Mouse (Mus musculus): Measurements from ENCODE around the gene Sulf2. TPM values are rescaled to one million over a fixed set of nuclear protein-coding genes. Genes with fewer than 3 reads are reported as not detected.

Sulf2 gene
- total RNA-seq, 2 experiments from 2014 or later: 89.6 to 94.7 TPM

DNA sequence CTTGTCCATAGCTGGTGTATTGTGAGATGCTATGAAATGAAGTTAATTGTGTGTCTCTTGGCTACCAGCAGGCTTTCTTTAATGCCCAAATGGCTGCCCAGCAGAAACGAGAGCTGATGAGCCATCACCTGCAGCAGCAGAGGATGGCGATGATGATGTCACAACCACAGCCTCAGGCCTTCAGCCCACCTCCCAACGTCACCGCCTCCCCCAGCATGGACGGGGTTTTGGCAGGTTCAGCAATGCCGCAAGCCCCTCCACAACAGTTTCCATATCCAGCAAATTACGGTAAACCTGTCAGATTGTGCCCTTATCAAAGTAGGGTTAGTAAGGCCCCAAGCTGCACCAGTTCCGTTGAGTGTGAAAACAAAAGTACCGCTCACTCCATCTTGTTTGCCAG lies 87.2 kb downstream of the Sulf2 start:
- DNase-seq (ENCODE audit: low spot score in 2 of 2): no peak

DNA sequence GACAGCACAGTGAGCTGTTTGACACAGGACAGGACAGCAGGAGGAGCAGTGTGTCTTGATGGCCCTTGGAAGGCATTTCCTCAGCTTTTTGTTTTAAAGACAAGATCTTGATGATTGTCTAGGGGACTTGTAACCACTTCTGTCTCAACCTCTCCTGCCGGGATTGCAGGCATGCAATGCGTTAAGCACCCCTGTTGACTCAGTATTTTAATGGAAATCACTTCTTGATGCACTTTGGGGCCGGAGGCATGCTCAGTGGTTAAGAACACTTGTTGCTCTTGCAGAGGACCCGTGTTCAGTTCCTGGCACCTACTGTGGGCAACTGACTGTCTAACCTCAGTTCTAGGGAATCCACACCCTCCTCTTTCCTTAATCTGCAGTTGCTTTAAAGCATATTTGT lies 89.0 kb downstream of the Sulf2 start:
- no peak for DNase-seq (ENCODE audit: low spot score in 2 of 2)

DNA sequence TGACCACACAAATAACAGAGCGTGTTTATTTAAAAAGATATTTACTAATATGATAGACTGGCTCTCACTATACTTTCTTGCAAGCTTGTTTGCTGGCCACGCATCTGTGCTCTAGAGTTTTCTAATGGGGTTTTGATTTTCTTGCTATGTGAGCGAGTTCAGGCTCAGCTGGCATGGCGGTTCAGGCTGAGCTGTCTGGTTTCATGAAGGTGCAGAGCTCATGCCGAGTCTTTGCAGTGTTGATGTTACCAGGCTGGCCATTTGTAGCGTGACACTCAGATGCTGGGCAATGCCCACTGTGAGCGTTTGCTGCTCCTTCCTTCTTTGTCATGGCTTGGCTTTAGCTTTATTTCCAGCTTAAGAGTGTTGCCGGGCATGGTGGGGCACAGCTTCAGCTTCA lies 93.0 kb downstream of the Sulf2 start:
- no peak for DNase-seq (ENCODE audit: low spot score in 2 of 2)

DNA sequence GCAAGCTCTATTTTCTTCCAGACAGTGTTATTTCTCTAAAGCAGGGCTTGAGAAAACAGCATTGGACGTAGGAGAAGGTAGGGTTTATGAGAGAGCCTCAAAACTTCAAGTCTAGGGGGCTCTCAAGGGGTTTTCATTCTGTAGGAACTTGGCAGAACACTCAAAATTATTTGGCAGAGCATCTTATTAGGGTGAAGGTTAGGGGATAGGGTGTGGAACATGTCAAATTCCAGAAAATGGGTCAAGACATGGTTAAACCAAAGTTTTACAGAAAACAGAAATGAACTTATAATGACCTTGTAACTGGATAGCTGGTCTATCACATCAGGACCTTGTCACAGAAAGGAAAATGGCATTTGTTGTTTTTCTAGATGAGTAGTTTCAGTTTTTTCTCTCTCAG lies 93.5 kb downstream of the Sulf2 start:
- no peak for DNase-seq (ENCODE audit: low spot score in 2 of 2)

- DNase-seq (ENCODE audit: low spot score in 2 of 2): peak in 1 of 2 experiments; percentile 40
Measured at GRCm38 (mm10) chr2:166059684-166060423, 95.6 kb downstream of the Sulf2 start.

GRCm38 (mm10) chr2:166054002-166054539 lies 101.4 kb downstream of the Sulf2 start:
- DNase-seq (ENCODE audit: low spot score in 2 of 2): no peak

DNA sequence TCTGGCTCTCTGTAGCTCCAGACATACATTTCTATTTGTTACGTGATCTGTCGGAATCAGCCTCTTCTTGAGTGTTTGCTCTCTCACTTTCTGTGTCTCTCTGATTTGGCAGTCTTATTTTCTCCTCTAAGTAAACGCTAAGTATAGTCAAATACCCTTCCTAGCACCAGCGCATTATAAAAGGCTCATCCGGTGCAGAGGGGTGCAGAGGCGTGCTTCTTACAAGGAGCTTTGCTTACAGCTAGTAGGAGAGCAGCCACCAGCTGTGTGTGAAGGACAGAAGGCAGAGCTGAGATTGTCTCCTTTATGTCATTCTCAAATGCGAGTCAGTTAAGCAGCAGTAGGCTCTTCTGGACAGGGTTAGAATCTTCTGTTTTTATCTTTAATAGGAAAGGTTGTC lies 103.5 kb downstream of the Sulf2 start:
- DNase-seq (ENCODE audit: low spot score in 2 of 2): no peak

DNA sequence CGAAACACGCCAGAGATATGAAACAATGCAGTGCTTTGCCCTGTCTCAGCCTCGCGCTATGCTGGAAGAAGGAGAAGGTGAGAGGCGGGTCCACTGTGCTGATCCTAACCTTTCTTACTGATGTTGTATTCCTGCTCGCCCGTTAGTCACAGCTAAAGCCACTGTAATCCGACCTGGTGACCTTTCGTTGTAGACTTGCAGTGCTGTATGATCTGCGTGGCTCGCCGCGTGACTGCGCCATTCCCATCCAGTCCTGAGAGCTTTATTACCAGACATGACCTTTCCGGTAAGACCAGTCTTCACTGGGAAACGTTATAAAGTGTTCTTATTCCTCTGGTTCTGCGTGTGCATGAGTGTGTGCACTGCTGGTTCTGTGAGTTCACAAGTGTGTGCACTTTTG lies 104.0 kb downstream of the Sulf2 start:
- no peak for DNase-seq (ENCODE audit: low spot score in 2 of 2)

DNA sequence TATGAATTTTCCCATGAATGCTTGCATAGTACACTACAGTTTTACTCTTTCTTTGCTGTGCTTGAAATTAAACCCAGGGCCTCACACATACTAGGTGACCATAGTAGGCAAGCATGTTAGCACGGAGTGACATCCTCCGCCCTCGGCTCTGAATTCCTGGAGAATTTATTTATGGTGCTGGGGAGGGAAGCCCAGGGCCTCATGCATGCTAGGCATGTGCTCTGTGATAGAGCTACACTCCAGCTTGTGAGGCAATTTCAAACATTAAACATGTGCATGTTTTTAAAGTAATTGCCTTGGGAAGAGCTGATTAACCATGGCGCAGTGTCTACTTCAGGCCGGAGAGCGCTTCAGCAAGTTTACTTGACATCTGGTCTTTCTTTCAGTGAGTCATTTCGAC lies 106.6 kb downstream of the Sulf2 start:
- DNase-seq (ENCODE audit: low spot score in 2 of 2): no peak

DNA sequence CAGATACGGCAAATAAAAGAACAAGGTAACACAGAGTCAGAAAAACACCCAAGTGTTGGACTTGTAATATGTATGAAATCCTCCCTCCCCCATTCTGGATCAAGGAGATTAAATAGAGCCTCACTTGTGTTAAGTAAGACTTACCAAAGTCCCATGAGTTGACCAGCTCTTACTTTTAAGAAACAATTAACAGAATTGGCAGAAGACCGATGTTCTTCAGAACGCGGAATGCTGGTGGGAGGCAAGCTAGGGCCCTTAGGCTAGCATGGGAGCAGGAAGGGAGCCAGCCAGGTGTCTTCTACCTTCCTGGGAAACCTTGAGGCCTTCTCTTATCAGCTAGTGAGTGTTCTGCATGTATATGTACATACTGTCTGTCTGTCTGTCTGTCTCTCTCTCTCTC lies 107.5 kb downstream of the Sulf2 start:
- DNase-seq (ENCODE audit: low spot score in 2 of 2): no peak

DNA sequence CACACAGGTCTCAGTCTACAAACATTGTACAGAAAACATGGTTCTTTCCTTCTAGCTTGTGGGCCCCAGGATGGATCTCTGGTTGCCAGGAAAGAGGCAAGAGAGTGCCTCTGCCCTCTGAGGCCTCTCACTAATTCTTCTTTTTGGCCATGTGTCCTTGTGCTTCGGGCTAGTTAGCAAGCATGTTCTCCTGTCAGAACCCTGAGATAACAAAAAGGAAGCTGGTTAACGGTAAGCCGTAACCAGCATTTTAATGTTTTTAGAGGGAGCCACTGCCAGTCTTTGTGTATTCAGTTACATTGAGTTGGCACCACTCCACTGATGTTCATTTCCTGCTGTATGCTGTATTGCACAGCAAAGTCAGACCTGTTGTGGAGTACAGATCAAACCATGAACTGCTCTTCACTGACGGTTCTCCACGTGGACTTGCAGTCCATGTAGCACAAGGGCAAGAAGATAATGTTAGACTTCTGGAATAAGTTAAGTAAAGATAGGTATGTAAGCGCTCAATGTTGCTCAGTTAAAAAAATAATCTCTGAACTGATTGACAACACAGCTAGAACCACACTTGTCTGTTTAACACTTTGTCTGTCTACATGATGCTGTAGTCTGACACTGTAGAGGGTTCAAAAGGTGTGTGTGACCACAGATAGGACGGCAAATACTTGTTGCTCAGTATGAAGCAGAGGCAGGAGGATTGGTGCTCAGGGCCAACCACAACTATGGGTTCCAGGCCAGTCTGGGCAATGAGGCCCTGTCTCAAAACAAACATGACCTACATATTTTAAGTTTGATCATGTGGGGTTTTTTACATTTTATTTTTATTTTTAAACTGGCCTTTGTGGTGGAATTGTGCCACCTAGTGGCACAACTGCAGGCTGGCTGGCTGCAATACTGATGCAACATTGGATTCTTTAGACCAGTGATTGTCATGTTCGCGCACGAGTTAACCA lies 109.6 kb downstream of the Sulf2 start:
- DNase-seq (ENCODE audit: low spot score in 2 of 2): no peak

- DNase-seq (ENCODE audit: low spot score in 2 of 2): no peak
Measured at GRCm38 (mm10) chr2:166045006-166045405, 110.5 kb downstream of the Sulf2 start.

DNA sequence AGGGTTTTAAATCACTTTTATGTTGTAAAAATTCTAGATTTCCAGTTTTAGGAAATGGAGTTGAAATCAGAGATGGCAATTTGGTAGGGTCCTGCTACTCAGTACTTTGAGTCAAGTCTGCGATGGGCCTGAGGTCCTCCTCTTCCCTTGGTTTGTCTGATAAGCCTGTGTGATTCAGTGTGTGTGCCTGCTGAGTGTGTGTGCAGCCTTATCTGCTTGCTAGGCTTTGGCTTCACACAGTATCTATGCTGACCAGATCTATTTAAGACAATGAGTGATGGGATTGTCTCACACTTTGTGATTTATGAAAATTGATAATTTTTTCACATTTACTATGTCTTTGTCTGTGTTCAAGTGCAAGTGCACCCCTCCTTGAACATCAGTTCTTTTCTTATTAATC lies 112.9 kb downstream of the Sulf2 start:
- no peak for DNase-seq (ENCODE audit: low spot score in 2 of 2)

- no peak for DNase-seq (ENCODE audit: low spot score in 2 of 2)
Measured at GRCm38 (mm10) chr2:166039681-166040080, 115.8 kb downstream of the Sulf2 start.

DNA sequence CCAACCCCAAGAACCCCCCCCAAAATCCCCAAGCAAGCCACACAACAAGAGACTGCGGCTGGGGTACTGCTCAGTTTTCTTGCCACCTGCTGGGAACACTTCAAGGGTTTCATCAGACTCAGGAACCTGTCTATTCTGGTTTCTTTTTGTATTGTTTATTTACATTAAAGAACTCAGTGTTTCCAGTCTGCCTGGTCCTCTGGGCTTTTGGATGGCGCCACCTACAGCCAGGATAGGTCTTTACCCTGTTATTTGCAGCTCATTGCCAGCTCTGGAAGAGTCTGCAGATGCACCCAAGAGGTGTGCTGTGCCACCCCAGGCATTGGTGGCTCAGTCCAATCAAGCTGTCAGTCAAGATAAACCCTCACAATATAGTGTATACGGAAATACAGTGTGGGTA lies 119.7 kb downstream of the Sulf2 start:
- peak in 1 of 2 experiments; percentile 36 for DNase-seq (ENCODE audit: low spot score in 2 of 2)

GRCm38 (mm10) chr2:166034967-166035490 lies 120.4 kb downstream of the Sulf2 start:
- no peak for DNase-seq (ENCODE audit: low spot score in 2 of 2)

DNA sequence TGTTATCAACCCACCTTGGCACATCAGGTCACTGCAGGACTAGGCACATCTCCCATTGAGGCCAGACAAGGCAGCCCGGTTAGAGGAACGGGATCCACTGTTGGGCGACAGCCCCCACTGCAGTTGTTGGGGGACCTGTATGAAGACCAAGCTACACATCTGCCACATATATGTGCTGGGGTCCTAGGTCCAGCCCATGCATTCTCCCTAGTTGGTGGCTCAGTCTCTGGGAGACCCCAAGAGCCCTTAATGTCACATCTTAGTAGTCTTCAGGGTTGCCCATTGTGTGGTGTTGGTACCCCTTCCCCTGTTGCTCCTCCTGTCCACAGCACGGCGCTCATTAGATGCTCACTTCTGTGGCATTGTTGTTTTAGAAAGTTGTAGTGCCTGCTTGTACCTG lies 122.8 kb downstream of the Sulf2 start:
- DNase-seq (ENCODE audit: low spot score in 2 of 2): no peak

GRCm38 (mm10) chr2:166031120-166031929 lies 124.1 kb downstream of the Sulf2 start:
- DNase-seq (ENCODE audit: low spot score in 2 of 2): peak; percentile 10 to 27

DNA sequence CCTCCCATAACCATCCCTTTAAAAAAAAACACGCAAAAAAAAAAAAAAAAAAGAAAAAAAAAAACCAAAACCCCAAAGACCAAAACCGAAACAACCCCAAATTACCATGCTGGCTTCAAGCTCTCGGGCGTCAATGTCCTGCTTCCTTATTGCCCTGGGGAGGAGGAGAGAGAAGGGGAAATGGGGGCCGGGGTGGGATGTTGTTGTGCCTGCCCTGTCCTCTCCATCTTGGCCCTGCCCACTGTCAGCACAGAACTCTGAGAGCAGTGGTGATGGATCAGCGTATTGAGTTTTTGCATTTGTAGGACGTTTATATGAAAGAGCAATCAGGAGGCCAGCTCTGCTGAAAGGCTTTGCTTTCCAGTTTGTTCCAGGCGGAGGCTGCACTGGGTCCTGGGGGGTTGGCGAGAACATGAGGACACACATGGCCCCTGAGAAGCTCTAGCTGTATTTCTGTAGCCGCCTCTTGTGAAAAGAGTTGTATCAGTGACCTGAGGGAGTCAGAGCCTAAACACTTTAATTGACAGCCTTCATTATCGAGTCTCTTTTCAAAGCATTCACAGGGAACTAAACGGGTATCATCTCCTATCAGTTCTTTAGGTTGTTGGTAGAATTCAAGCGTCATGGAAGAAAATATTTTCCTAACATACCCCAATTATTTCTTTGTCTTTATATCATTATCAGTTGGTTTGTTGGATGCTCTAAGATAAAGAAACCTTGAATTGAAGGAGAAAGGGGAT lies 125.0 kb downstream of the Sulf2 start:
- DNase-seq (ENCODE audit: low spot score in 2 of 2): no peak

DNA sequence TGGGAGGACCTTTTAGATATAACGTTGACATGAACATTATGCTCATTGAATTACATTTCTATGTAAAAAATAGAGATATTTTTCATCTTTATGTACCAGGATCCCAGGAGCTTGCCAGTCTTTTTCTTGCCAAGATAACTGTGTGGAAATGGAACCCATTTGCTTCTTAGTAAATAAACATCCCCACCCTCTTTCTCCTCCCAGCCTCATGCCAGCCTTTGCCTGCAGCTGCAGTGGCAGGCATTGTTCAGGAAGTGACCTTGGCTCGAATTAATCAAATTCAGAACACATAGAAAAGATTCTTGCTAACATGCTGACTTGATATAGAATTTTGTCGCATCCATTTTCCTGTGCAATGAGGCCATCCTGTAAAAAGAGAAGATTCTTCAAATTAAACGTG lies 126.2 kb downstream of the Sulf2 start:
- DNase-seq (ENCODE audit: low spot score in 2 of 2): no peak

All from adrenal gland, postnatal 4 days (tissue).